8 mouse cellular contexts compared by ENCODE assay signal in the genomic region with DNA sequence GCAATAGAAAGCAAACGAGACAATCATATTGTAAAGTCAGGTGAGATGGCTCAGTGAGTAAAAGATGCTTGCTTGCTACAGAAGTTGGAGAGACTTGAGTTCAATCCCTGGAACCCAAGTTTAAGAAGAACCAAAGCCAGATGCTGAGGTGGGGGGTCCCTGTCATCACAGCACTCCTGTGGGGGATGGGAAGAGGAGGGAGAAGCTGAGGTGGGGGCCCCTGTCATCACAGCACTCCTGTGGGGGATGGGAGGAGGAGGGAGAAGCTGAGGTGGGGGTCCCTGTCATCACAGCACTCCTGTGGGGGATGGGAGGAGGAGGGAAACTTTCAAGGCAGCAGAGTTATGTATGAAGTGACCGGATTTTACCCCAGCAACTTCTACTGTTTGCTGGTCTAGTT. TPM values are rescaled to one million over a fixed set of nuclear protein-coding genes. Genes with fewer than 3 reads are reported as not detected.
DNase-seq lines count a peak whose midpoint lies in the region; ATAC-seq lines count a peak whose summit lies in the region.
"Had no signal": no experiment of that assay in that cellular context is flagged by ENCODE, and none has a peak within 500 bp of the region (broad histone marks: within the 10 kb centered on the region; RNA-seq: fewer than 3 reads in every experiment).

No protein-coding gene starts in this region.

- H3K4me2 ChIP-seq in heart, embryonic 14.5 days (ENCODE audit: low read length): peak overlapping the region; percentile 78
- peak overlapping the region; percentile 58; the same call in 1 of the 2 replicates for H3K4me2 ChIP-seq in neural tube, embryonic 12.5 days (replicated peaks)
- H3K4me2 ChIP-seq in hindbrain, embryonic 16.5 days (ENCODE audit: low read length): peak overlapping the region; percentile 66

- H3K4me1 ChIP-seq in heart, embryonic 14.5 days (ENCODE audit: control insufficient read depth in 2 of 2, insufficient read depth in 2 of 2, low read length in 2 of 2): peaks cover 2 to 18% of the 10 kb centered on the region in 2 experiments; a peak in 3 of 4 replicates
- H3K4me1 ChIP-seq in neural tube, embryonic 12.5 days: 0 out of 2 replicates have a peak, but pooled peaks cover 6% of the 10 kb centered on the region
- peaks cover 7% of the 10 kb centered on the region; the same call in 1 of the 2 replicates for H3K4me1 ChIP-seq in hindbrain, embryonic 16.5 days (ENCODE audit: control insufficient read depth, insufficient read depth, low read depth, low read length)

- no peak for DNase-seq in heart, adult 11 months
- no peak for DNase-seq in neural tube, embryonic 10.5 days (ENCODE audit: extremely low spot score, low spot score)
- no peak for DNase-seq in thymus, postnatal 4 days
- DNase-seq in embryo, embryonic 10 days (ENCODE audit: low spot score): no peak
- DNase-seq: lung, postnatal 36 days had no signal

- peak overlapping the region; percentile 72; the same call in 1 of the 2 replicates for H3K9ac ChIP-seq in heart, embryonic 14.5 days (ENCODE audit: low read length)
- H3K9ac ChIP-seq in neural tube, embryonic 12.5 days: no peak overlapping the region
- no peak overlapping the region for H3K9ac ChIP-seq in hindbrain, embryonic 16.5 days (ENCODE audit: low read depth, low read length)

- ATAC-seq in heart, embryonic 14.5 days (ENCODE audit: insufficient number of reproducible peaks, insufficient read depth, low FRiP score, low read depth): no peak
- no peak for ATAC-seq in neural tube, embryonic 12.5 days (ENCODE audit: low FRiP score, low read depth)
- no peak for ATAC-seq in hindbrain, embryonic 16.5 days

- no peaks in the 10 kb centered on the region for H3K9me3 ChIP-seq in heart, embryonic 14.5 days (ENCODE audit: control insufficient read depth, low read length)
- no peaks in the 10 kb centered on the region for H3K9me3 ChIP-seq in neural tube, embryonic 12.5 days
- H3K9me3 ChIP-seq in hindbrain, embryonic 16.5 days (ENCODE audit: control insufficient read depth, low read length): no peaks in the 10 kb centered on the region

- H3K4me3 ChIP-seq in heart, embryonic 14.5 days (ENCODE audit: control insufficient read depth in 1 of 2, insufficient read depth in 1 of 2, low read depth in 1 of 2, low read length in 2 of 2): no peak overlapping the region
- no peak overlapping the region for H3K4me3 ChIP-seq in neural tube, embryonic 12.5 days
- no peak overlapping the region for H3K4me3 ChIP-seq in hindbrain, embryonic 16.5 days (ENCODE audit: low read length)

- H3K27ac ChIP-seq in heart, embryonic 14.5 days (replicated peaks in 1 of 2; ENCODE audit: control insufficient read depth in 1 of 2, insufficient read depth in 1 of 2, low read depth in 2 of 2, low read length in 2 of 2): peak overlapping the region in 1 of 2 experiments; percentile 76; a peak in 2 of 4 replicates
- H3K27ac ChIP-seq in neural tube, embryonic 12.5 days: no peak overlapping the region
- peak overlapping the region; percentile 87 for H3K27ac ChIP-seq in hindbrain, embryonic 16.5 days (ENCODE audit: low read depth, low read length)

- 47% methylated on average over 2 of the region's 2 CpGs for WGBS in heart, embryonic 14.5 days
- 68% methylated on average over 2 of the region's 2 CpGs for WGBS in neural tube, embryonic 12.5 days
- 50% methylated on average over 2 of the region's 2 CpGs for WGBS in hindbrain, embryonic 16.5 days

- H3K36me3 ChIP-seq in heart, embryonic 14.5 days (ENCODE audit: control insufficient read depth, insufficient read depth, low read length): no peaks in the 10 kb centered on the region
- no peaks in the 10 kb centered on the region for H3K36me3 ChIP-seq in neural tube, embryonic 12.5 days
- no peaks in the 10 kb centered on the region for H3K36me3 ChIP-seq in hindbrain, embryonic 16.5 days (ENCODE audit: control insufficient read depth, insufficient read depth, low read length)

- H3K27me3 ChIP-seq in heart, embryonic 14.5 days (ENCODE audit: control insufficient read depth, insufficient read depth, low read length): no peaks in the 10 kb centered on the region
- no peaks in the 10 kb centered on the region for H3K27me3 ChIP-seq in neural tube, embryonic 12.5 days (replicated peaks)
- H3K27me3 ChIP-seq in hindbrain, embryonic 16.5 days (replicated peaks; ENCODE audit: control insufficient read depth, insufficient read depth, low read length): no peaks in the 10 kb centered on the region

RNA-seq across cellular contexts. Expression of a gene that starts 15.0 kb away (rescaled TPM):
- polyA plus RNA-seq in heart, embryonic 14.5 days (2014; fragmentation: Nextera tagmentation; extraction: Ambion mirVana): 80.1 and 82.5 TPM in 2 replicates
- 147 and 154 TPM in 2 replicates for polyA plus RNA-seq in neural tube, embryonic 12.5 days (2016; fragmentation: Nextera tagmentation; extraction: Ambion mirVana)
- 105 and 116 TPM in 2 replicates for polyA plus RNA-seq in hindbrain, embryonic 16.5 days (2015; fragmentation: Nextera tagmentation; extraction: Ambion mirVana)

RNA-seq across cellular contexts. Expression of a gene that starts 33.6 kb away (rescaled TPM):
- 34.5 and 36.4 TPM in 2 replicates for polyA plus RNA-seq in heart, embryonic 14.5 days (2014; fragmentation: Nextera tagmentation; extraction: Ambion mirVana)
- 63.8 and 64.3 TPM in 2 replicates for polyA plus RNA-seq in neural tube, embryonic 12.5 days (2016; fragmentation: Nextera tagmentation; extraction: Ambion mirVana)
- polyA plus RNA-seq in hindbrain, embryonic 16.5 days (2015; fragmentation: Nextera tagmentation; extraction: Ambion mirVana): 52.1 and 57.1 TPM in 2 replicates

RNA-seq across cellular contexts. Expression of a gene that starts 57.3 kb away (rescaled TPM):
- polyA plus RNA-seq in heart, embryonic 14.5 days (2014; fragmentation: Nextera tagmentation; extraction: Ambion mirVana): 41.9 and 45.2 TPM in 2 replicates
- 22.3 and 24.6 TPM in 2 replicates for polyA plus RNA-seq in neural tube, embryonic 12.5 days (2016; fragmentation: Nextera tagmentation; extraction: Ambion mirVana)
- polyA plus RNA-seq in hindbrain, embryonic 16.5 days (2015; fragmentation: Nextera tagmentation; extraction: Ambion mirVana): 21.0 and 21.2 TPM in 2 replicates
